Mouse (Mus musculus): ENCODE data around the gene Lrrc9. TPM values are rescaled to one million over a fixed set of nuclear protein-coding genes. Genes with fewer than 3 reads are reported as not detected.

Lrrc9 gene
- 3.0 and 3.1 TPM in 2 replicates for polyA plus RNA-seq (2012; rRNA removed)

- TF ChIP-seq CTCF (IDR thresholded peaks at IDR 0.05; ENCODE audit: borderline replicate concordance, extremely low read depth, insufficient read depth, insufficient read length), result no peak
- peak; percentile 17; the same call in 1 of the 2 replicates for TF ChIP-seq POLR2A (IDR thresholded peaks at IDR 0.05; ENCODE audit: borderline replicate concordance, extremely low read depth, insufficient read depth, insufficient read length, poor library complexity, severe bottlenecking)
Observed at GRCm38 (mm10) chr12:72441839-72442576, at the start of gene Lrrc9. TSS of gene Lrrc9 (plus strand) at chr12:72441866.

GRCm38 (mm10) chr12:72393046-72393805, 48.4 kb upstream of the Lrrc9 start:
- TF ChIP-seq POLR2A (IDR thresholded peaks at IDR 0.05; ENCODE audit: borderline replicate concordance, extremely low read depth, insufficient read depth, insufficient read length, poor library complexity, severe bottlenecking) (no peak), CTCF (IDR thresholded peaks at IDR 0.05; ENCODE audit: borderline replicate concordance, extremely low read depth, insufficient read depth, insufficient read length) (no peak)
- DNase-seq (ENCODE audit: low read depth), result no peak

More at GRCm38 (mm10) chr12:72441839-72442576, at the start of gene Lrrc9:
- peak; percentile 92 for DNase-seq (ENCODE audit: low read depth)

GRCm38 (mm10) chr12:72405031-72405430, 36.6 kb upstream of the Lrrc9 start:
- no peak for DNase-seq (ENCODE audit: low read depth)
- no peak for TF ChIP-seq POLR2A (IDR thresholded peaks at IDR 0.05; ENCODE audit: borderline replicate concordance, extremely low read depth, insufficient read depth, insufficient read length, poor library complexity, severe bottlenecking)
- TF ChIP-seq CTCF (IDR thresholded peaks at IDR 0.05; ENCODE audit: borderline replicate concordance, extremely low read depth, insufficient read depth, insufficient read length), result no peak

GRCm38 (mm10) chr12:72407146-72407545, 34.5 kb upstream of the Lrrc9 start:
- DNase-seq (ENCODE audit: low read depth), result peak; percentile 46
- TF ChIP-seq POLR2A (IDR thresholded peaks at IDR 0.05; ENCODE audit: borderline replicate concordance, extremely low read depth, insufficient read depth, insufficient read length, poor library complexity, severe bottlenecking) (no peak), CTCF (IDR thresholded peaks at IDR 0.05; ENCODE audit: borderline replicate concordance, extremely low read depth, insufficient read depth, insufficient read length) (no peak)

GRCm38 (mm10) chr12:72407721-72408110, 34.0 kb upstream of the Lrrc9 start:
- DNase-seq (ENCODE audit: low read depth), result peak; percentile 64

GRCm38 (mm10) chr12:72408111-72408891, 33.4 kb upstream of the Lrrc9 start:
- TF ChIP-seq CTCF (IDR thresholded peaks at IDR 0.05; ENCODE audit: borderline replicate concordance, extremely low read depth, insufficient read depth, insufficient read length) (no peak), POLR2A (IDR thresholded peaks at IDR 0.05; ENCODE audit: borderline replicate concordance, extremely low read depth, insufficient read depth, insufficient read length, poor library complexity, severe bottlenecking) (no peak)
- DNase-seq (ENCODE audit: low read depth), result peak; percentile 86

More at GRCm38 (mm10) chr12:72407721-72408110, 34.0 kb upstream of the Lrrc9 start:
- TF ChIP-seq POLR2A (IDR thresholded peaks at IDR 0.05; ENCODE audit: borderline replicate concordance, extremely low read depth, insufficient read depth, insufficient read length, poor library complexity, severe bottlenecking), result no peak
- TF ChIP-seq CTCF (IDR thresholded peaks at IDR 0.05; ENCODE audit: borderline replicate concordance, extremely low read depth, insufficient read depth, insufficient read length), result no peak

GRCm38 (mm10) chr12:72408954-72409353, 32.7 kb upstream of the Lrrc9 start, which contains the start of gene Rtn1:
TSS of gene Rtn1 (minus strand) at chr12:72409054.
- DNase-seq (ENCODE audit: low read depth), result no peak
- no peak for TF ChIP-seq CTCF (IDR thresholded peaks at IDR 0.05; ENCODE audit: borderline replicate concordance, extremely low read depth, insufficient read depth, insufficient read length)

- DNase-seq (ENCODE audit: low read depth), result peak; percentile 70
- TF ChIP-seq CTCF (IDR thresholded peaks at IDR 0.05; ENCODE audit: borderline replicate concordance, extremely low read depth, insufficient read depth, insufficient read length) (peak; percentile 62; the same call in 1 of the 2 replicates), POLR2A (IDR thresholded peaks at IDR 0.05; ENCODE audit: borderline replicate concordance, extremely low read depth, insufficient read depth, insufficient read length, poor library complexity, severe bottlenecking) (no peak)
Observed at GRCm38 (mm10) chr12:72417762-72418161, 23.9 kb upstream of the Lrrc9 start.

GRCm38 (mm10) chr12:72422681-72423080, 19.0 kb upstream of the Lrrc9 start:
- no peak for DNase-seq (ENCODE audit: low read depth)

GRCm38 (mm10) chr12:72427722-72428126, 13.9 kb upstream of the Lrrc9 start:
- DNase-seq (ENCODE audit: low read depth), result peak; percentile 91
- TF ChIP-seq POLR2A (IDR thresholded peaks at IDR 0.05; ENCODE audit: borderline replicate concordance, extremely low read depth, insufficient read depth, insufficient read length, poor library complexity, severe bottlenecking), result no peak
- TF ChIP-seq CTCF (IDR thresholded peaks at IDR 0.05; ENCODE audit: borderline replicate concordance, extremely low read depth, insufficient read depth, insufficient read length), result peak; percentile 87

More at GRCm38 (mm10) chr12:72422681-72423080, 19.0 kb upstream of the Lrrc9 start:
- TF ChIP-seq CTCF (IDR thresholded peaks at IDR 0.05; ENCODE audit: borderline replicate concordance, extremely low read depth, insufficient read depth, insufficient read length) (no peak), POLR2A (IDR thresholded peaks at IDR 0.05; ENCODE audit: borderline replicate concordance, extremely low read depth, insufficient read depth, insufficient read length, poor library complexity, severe bottlenecking) (no peak)

GRCm38 (mm10) chr12:72432209-72432608, 9.5 kb upstream of the Lrrc9 start:
- TF ChIP-seq POLR2A (IDR thresholded peaks at IDR 0.05; ENCODE audit: borderline replicate concordance, extremely low read depth, insufficient read depth, insufficient read length, poor library complexity, severe bottlenecking) (no peak), CTCF (IDR thresholded peaks at IDR 0.05; ENCODE audit: borderline replicate concordance, extremely low read depth, insufficient read depth, insufficient read length) (no peak)
- DNase-seq (ENCODE audit: low read depth), result peak; percentile 22

All from brain, embryonic 14.5 days (tissue).